In genomic region chr7:129425554-129425953, GRCm38 (mm10) we compare ENCODE assay signal across 11 mouse cellular contexts.
DNase-seq lines count a peak whose midpoint lies in the region; ATAC-seq lines count a peak whose summit lies in the region.
"Had no signal": no experiment of that assay in that cellular context is flagged by ENCODE, and none has a peak within 500 bp of the region (broad histone marks: within the 10 kb centered on the region; RNA-seq: fewer than 3 reads in every experiment).

No protein-coding gene starts in this region.

- H3K4me3 ChIP-seq in kidney, embryonic 15.5 days (replicated peaks) = no peak overlapping the region
- no peak overlapping the region for H3K4me3 ChIP-seq in limb, embryonic 10.5 days

- no peak overlapping the region for H3K4me2 ChIP-seq in kidney, embryonic 15.5 days
- H3K4me2 ChIP-seq: heart, embryonic 11.5 days had no signal

- H3K4me1 ChIP-seq in kidney, embryonic 15.5 days = no peaks in the 10 kb centered on the region
- no peaks in the 10 kb centered on the region for H3K4me1 ChIP-seq in limb, embryonic 10.5 days

- H3K36me3 ChIP-seq in kidney, embryonic 15.5 days = no peaks in the 10 kb centered on the region
- no peaks in the 10 kb centered on the region for H3K36me3 ChIP-seq in limb, embryonic 10.5 days
- H3K36me3 ChIP-seq: G1E had no signal

- peak; percentile 64 for DNase-seq in kidney, postnatal 10 days
- DNase-seq in Muller cell, postnatal 12 days (ENCODE audit: inconsistent ontology term) = peak; percentile 6
- DNase-seq in adrenal gland, postnatal 14 days = peak; percentile 60
- DNase-seq in limb, embryonic 10.5 days (ENCODE audit: low spot score) = peak; percentile 68
- no peak for DNase-seq in right cerebral cortex, adult 18-20 months
- DNase-seq in T-cell, adult 2 months (ENCODE audit: low spot score) = no peak

- no peaks in the 10 kb centered on the region for H3K9me3 ChIP-seq in kidney, embryonic 15.5 days (replicated peaks)
- no peaks in the 10 kb centered on the region for H3K9me3 ChIP-seq in limb, embryonic 10.5 days (replicated peaks)

- WGBS in kidney, embryonic 15.5 days = 10% methylated on average over 2 of the region's 2 CpGs
- 20% methylated on average over 2 of the region's 2 CpGs for WGBS in limb, embryonic 10.5 days

- H3K9ac ChIP-seq in kidney, embryonic 15.5 days = no peak overlapping the region
- H3K9ac ChIP-seq: liver, embryonic 14.5 days had no signal

- H3K27ac ChIP-seq in kidney, embryonic 15.5 days = no peak overlapping the region
- no peak overlapping the region for H3K27ac ChIP-seq in limb, embryonic 10.5 days
- H3K27ac ChIP-seq: liver, embryonic 14.5 days had no signal

- H3K27me3 ChIP-seq in kidney, embryonic 15.5 days = no peaks in the 10 kb centered on the region
- no peaks in the 10 kb centered on the region for H3K27me3 ChIP-seq in limb, embryonic 10.5 days (ENCODE audit: low read depth, poor library complexity, severe bottlenecking)

- ATAC-seq in kidney, embryonic 15.5 days (replicated peaks; ENCODE audit: low FRiP score) = no peak
- no peak for ATAC-seq in activated CD4-positive, CD25-positive, alpha-beta regulatory T cell, adult 4 months

Comparison
In these comparisons a context has a peak if more than half of its experiments do, and no peak if none do; other contexts are left out.
1. DNase-seq: peak in kidney, postnatal 10 days (single experiment), Muller cell, postnatal 12 days (single experiment), adrenal gland, postnatal 14 days (single experiment) and limb, embryonic 10.5 days (single experiment); none in right cerebral cortex, adult 18-20 months (single experiment) and T-cell, adult 2 months (single experiment).